Mouse (Mus musculus): ENCODE measurements at regions not wholly inside any gene's neighbourhood (a gene's known extent, or its start where the extent isn't known, plus 50 kb on each side); places are given as distances from the start of the nearest gene placed in this dataset.

DNA sequence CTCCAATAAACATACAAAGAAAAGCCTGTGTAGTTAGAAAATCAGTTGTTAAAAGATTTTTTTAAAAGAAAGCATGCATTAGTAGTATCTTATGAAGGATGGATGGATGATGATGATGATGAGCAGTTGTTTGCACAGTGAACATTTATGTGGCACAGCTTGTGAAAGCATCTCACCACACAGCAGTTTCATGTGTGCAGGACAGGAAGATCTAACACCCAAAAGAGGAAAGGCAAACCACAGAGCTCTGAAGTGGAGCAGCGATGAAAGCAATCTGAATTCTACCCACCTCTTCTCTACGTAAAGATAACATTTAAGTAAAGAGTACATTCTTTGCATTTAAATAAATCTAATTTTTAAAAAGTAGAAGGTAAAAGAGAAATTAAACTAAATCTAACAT, 96.6 kb upstream of the Gli3 start:
- 37% methylated on average over 2 of the region's 2 CpGs for WGBS (ENCODE audit: insufficient replicate concordance)
- H3K9me3 ChIP-seq (ENCODE audit: low read length): no peaks in the 10 kb centered on the region
- TF ChIP-seq CTCF (IDR thresholded peaks at IDR 0.05; ENCODE audit: low read depth): no peak
- TF ChIP-seq EP300 (IDR thresholded peaks at IDR 0.05; ENCODE audit: low read depth): no peak

DNA sequence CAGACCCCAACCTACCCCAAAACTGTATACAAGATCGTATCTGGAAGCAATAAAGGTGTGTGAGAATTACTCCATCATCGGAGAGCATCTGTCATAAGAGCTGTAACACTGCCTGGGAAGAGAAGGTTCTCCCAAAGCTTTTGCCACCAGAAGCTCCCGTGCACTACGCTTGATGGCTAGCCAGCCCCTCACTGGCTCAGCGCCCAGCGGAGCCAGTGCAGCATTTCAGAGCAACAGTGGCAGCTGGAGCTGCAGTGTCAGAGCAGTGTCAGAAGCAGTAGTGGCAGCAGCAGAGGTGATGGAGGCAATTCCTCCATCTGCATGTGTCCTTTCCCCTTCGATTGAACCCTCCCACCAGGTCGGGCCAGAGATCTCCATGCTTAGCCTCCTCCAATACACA, 83.0 kb upstream of the Gli3 start:
- Histone ChIP-seq H3K36me3 (replicated peaks; ENCODE audit: insufficient read depth, low read length) (no peaks in the 10 kb centered on the region), H3K9me3 (ENCODE audit: low read length) (no peaks in the 10 kb centered on the region), H3K27ac (ENCODE audit: low read depth) (no peak overlapping the region), H3K4me1 (ENCODE audit: insufficient read depth) (no peaks in the 10 kb centered on the region), H3K9ac (replicated peaks) (no peak overlapping the region), H3K4me2 (ENCODE audit: low read depth, low read length) (no peak overlapping the region), H3K27me3 (ENCODE audit: insufficient read depth, low read length) (no peaks in the 10 kb centered on the region), H3K4me3 (ENCODE audit: low read depth, low read length) (no peak overlapping the region)
- DNase-seq: no peak
- 71% methylated on average over 8 of the region's 8 CpGs for WGBS (ENCODE audit: insufficient replicate concordance)
- no peak for TF ChIP-seq EP300 (IDR thresholded peaks at IDR 0.05; ENCODE audit: low read depth)
- TF ChIP-seq CTCF (IDR thresholded peaks at IDR 0.05; ENCODE audit: low read depth): no peak
- ATAC-seq: no peak

More for the DNA sequence above, 96.6 kb upstream of the Gli3 start:
- H3K4me1 ChIP-seq (ENCODE audit: insufficient read depth): no peaks in the 10 kb centered on the region
- no peak overlapping the region for H3K27ac ChIP-seq (ENCODE audit: low read depth)
- no peak overlapping the region for H3K4me3 ChIP-seq (ENCODE audit: low read depth, low read length)
- ATAC-seq (no peak), DNase-seq (no peak)
- no peak overlapping the region for H3K4me2 ChIP-seq (ENCODE audit: low read depth, low read length)
- no peak overlapping the region for H3K9ac ChIP-seq (replicated peaks)
- no peaks in the 10 kb centered on the region for H3K27me3 ChIP-seq (ENCODE audit: insufficient read depth, low read length)
- no peaks in the 10 kb centered on the region for H3K36me3 ChIP-seq (replicated peaks; ENCODE audit: insufficient read depth, low read length)

DNA sequence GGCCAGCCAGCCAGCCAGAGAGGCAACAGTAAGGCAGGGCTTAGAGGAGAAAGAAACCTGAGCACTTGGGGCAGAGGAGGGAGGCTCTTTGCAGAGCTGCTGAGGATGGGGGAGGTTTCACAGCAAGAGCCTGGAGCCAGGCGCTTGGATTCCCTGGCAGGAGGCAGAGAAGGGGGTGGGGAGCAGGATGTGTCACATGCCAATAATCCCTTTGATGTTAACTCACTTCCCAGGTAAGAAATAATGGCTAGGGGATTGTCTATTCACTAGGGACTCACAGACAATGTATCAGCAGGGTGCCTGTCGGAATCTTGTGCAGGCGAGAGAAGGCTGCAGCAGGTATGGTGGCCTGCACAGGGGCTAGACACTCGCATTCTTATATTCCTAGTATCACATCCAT, 67.8 kb upstream of the Gli3 start:
- ATAC-seq: no peak
- WGBS (ENCODE audit: insufficient replicate concordance): 32% methylated on average over 4 of the region's 4 CpGs
- no peaks in the 10 kb centered on the region for H3K36me3 ChIP-seq (replicated peaks; ENCODE audit: insufficient read depth, low read length)

DNA sequence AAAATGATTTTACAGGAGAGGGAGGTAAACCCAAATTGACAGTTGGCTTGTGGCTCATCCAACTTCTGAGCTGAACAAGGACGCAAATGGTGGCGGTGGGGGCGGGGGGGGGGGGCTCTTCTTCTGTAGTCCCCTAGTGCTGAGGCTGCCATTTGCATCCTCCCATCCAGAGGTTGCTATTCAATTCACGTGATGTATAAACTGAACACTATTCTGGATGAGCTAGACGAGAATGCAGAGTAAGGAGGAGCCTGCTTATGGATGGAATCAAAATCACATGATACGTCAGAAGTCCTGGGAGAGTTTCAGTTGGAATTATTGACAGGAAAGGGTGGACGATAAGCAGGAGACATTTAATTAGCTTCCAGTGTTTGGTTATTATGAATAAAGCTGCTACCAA, 67.3 kb upstream of the Gli3 start:
- Histone ChIP-seq H3K9ac (replicated peaks) (no peak overlapping the region), H3K27ac (ENCODE audit: low read depth) (no peak overlapping the region), H3K27me3 (ENCODE audit: insufficient read depth, low read length) (no peaks in the 10 kb centered on the region), H3K36me3 (replicated peaks; ENCODE audit: insufficient read depth, low read length) (no peaks in the 10 kb centered on the region), H3K4me3 (ENCODE audit: low read depth, low read length) (no peak overlapping the region), H3K9me3 (ENCODE audit: low read length) (no peaks in the 10 kb centered on the region), H3K4me1 (ENCODE audit: insufficient read depth) (no peaks in the 10 kb centered on the region), H3K4me2 (ENCODE audit: low read depth, low read length) (no peak overlapping the region)
- no peak for TF ChIP-seq CTCF (IDR thresholded peaks at IDR 0.05; ENCODE audit: low read depth)
- TF ChIP-seq EP300 (IDR thresholded peaks at IDR 0.05; ENCODE audit: low read depth): no peak
- WGBS (ENCODE audit: insufficient replicate concordance): 37% methylated on average over 7 of the region's 7 CpGs
- DNase-seq (no peak), ATAC-seq (no peak)

More for the DNA sequence above, 67.8 kb upstream of the Gli3 start:
- Histone ChIP-seq H3K27ac (ENCODE audit: low read depth) (no peak overlapping the region), H3K27me3 (ENCODE audit: insufficient read depth, low read length) (no peaks in the 10 kb centered on the region), H3K9me3 (ENCODE audit: low read length) (no peaks in the 10 kb centered on the region), H3K4me3 (ENCODE audit: low read depth, low read length) (no peak overlapping the region), H3K4me1 (ENCODE audit: insufficient read depth) (no peaks in the 10 kb centered on the region), H3K4me2 (ENCODE audit: low read depth, low read length) (no peak overlapping the region), H3K9ac (replicated peaks) (no peak overlapping the region)
- no peak for TF ChIP-seq CTCF (IDR thresholded peaks at IDR 0.05; ENCODE audit: low read depth)
- TF ChIP-seq EP300 (IDR thresholded peaks at IDR 0.05; ENCODE audit: low read depth): no peak
- no peak for DNase-seq

DNA sequence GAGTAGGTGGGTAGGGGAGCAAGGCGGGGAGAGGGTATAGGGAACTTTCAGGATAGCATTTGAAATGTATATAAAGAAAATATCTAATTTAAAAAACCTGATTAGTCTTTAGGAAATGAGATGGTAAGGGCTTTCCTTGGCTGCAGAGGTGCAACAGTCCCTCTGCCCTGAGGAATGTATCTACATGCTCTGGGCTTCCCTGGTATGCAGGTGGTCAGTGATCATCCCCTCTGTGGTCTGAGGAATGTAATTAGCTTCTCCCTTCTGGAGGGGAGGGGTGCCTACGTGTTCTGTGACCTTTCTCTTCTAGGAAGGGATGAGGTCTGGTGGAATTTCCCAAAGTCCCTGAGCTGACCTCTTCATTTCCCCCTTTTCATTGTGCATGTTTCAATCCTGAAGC, 64.4 kb upstream of the Gli3 start:
- Histone ChIP-seq H3K36me3 (replicated peaks; ENCODE audit: insufficient read depth, low read length) (no peaks in the 10 kb centered on the region), H3K4me2 (ENCODE audit: low read depth, low read length) (no peak overlapping the region), H3K27ac (ENCODE audit: low read depth) (no peak overlapping the region), H3K4me1 (ENCODE audit: insufficient read depth) (no peaks in the 10 kb centered on the region), H3K9me3 (ENCODE audit: low read length) (no peaks in the 10 kb centered on the region), H3K27me3 (ENCODE audit: insufficient read depth, low read length) (no peaks in the 10 kb centered on the region), H3K4me3 (ENCODE audit: low read depth, low read length) (no peak overlapping the region), H3K9ac (replicated peaks) (no peak overlapping the region)
- WGBS (ENCODE audit: insufficient replicate concordance): 54% methylated on average over 2 of the region's 2 CpGs
- no peak for DNase-seq
- ATAC-seq: no peak
- TF ChIP-seq EP300 (IDR thresholded peaks at IDR 0.05; ENCODE audit: low read depth) (no peak), CTCF (IDR thresholded peaks at IDR 0.05; ENCODE audit: low read depth) (no peak)

Measured in liver, postnatal 0 days (tissue).